Mouse (Mus musculus) layer of hippocampus, adult 9-11 months (tissue): Measurements from ENCODE around the gene Defa31.
"Not testable (repeated sequence)": the region's sequence is repeated elsewhere in the genome, so short reads cannot be mapped to it uniquely, and the experiment has no call there.

ENCODE experiments used
- DNase-seq: peaks from one replicate; pipeline ENCODE4 v3.0.0; 2022

Defa31 gene

DNA sequence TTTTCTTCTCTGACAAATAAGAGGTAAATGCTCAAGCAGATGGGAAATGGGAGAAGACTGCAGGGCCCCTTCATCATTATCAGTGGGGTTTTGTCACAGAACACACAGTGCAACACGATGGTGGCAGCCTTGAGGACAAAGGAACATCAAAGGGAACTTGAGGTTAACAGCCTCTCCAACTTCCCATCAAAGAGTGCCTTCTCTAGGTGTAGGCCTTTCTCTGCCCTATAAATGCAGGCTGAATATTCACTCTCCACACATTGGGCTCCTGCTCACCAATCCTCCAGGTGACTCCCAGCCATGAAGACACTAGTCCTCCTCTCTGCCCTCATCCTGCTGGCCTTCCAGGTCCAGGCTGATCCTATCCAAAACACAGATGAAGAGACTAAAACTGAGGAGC, at the start of gene Defa31:
TSS of gene Defa31 (plus strand) at position 301 of the 400 bp plus-strand sequence.
- not testable (repeated sequence) for DNase-seq

DNA sequence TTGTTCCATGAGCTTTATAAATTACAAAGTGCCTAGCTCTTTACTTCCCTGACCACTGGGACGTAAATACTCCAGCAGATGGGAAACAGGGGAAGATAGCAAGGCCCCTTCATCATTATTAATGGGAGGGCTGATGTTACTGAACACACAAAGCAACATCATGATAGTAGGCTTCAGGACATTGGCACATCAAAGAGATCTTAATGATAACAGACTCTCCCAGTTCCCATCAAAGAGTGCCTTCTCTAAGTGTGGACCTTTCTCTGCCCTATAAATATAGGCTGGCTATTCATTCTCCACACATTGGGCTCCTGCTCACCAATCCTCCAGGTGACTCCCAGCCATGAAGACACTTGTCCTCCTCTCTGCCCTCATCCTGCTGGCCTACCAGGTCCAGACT, 29.4 kb upstream of the Defa31 start, which contains the start of gene Defa22:
TSS of gene Defa22 (plus strand) at position 301 of the 400 bp plus-strand sequence.
- not testable (repeated sequence) for DNase-seq

DNA sequence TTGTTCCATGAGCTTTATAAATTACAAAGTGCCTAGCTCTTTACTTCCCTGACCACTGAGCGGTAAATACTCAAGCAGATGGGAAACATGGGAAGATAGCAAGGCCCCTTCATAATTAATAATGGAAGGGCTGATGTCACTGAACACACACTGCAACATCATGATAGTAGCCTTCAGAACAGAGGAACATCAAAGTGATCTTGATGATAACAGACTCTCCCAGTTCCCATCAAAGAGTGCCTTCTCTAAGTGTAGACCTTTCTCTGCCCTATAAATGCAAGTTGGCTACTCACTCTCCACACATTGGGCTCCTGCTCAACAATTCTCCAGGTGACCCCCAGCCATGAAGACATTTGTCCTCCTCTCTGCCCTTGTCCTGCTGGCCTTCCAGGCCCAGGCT, 9.8 kb downstream of the Defa31 start, which contains the start of gene Gm15293:
TSS of gene Gm15293 (plus strand) at position 301 of the 400 bp plus-strand sequence.
- DNase-seq = not testable (repeated sequence)
